Mouse (Mus musculus) adrenal gland (tissue): ENCODE measurements around the gene Birc2.

Experiments used
- microRNA-seq, 2 experiments: library from miRNA; unstranded; fragments of <30 nt; microRNA quantifications; one replicate each; pipeline ENCODE4; 2019

Gene Birc2

Small RNA genes lying within 50 kb of the gene (microRNA-seq; reads per million reads assigned to microRNA genes)
- 0.25 to 0.57 reads per million in 2 experiments for gene Mir5618
